Mouse (Mus musculus): Measurements from ENCODE around the gene Slc44a5. TPM values are rescaled to one million over a fixed set of nuclear protein-coding genes. Genes with fewer than 3 reads are reported as not detected.
"Not testable (repeated sequence)": the region's sequence is repeated elsewhere in the genome, so short reads cannot be mapped to it uniquely, and the experiment has no call there.

Gene Slc44a5
- polyA plus RNA-seq, 1 experiment from 2014 or later, result 1.4 TPM

- Histone ChIP-seq H3K4me1 (ENCODE audit: control insufficient read depth in 2 of 2, insufficient read depth in 2 of 2, low read length in 2 of 2) (no peaks in the 10 kb centered on the region), H3K4me2 (ENCODE audit: low read length) (no peak overlapping the region)
- ATAC-seq (ENCODE audit: insufficient number of reproducible peaks, insufficient read depth, low FRiP score, low read depth), result no peak
Measured at GRCm38 (mm10) chr3:154136501-154136900, 163.3 kb downstream of the Slc44a5 start.

GRCm38 (mm10) chr3:154141346-154141745 is 168.1 kb downstream of the Slc44a5 start:
- H3K27ac ChIP-seq (replicated peaks in 1 of 2; ENCODE audit: control insufficient read depth in 1 of 2, insufficient read depth in 1 of 2, low read depth in 2 of 2, low read length in 2 of 2), result no peak overlapping the region
- no peak overlapping the region for H3K4me3 ChIP-seq (ENCODE audit: control insufficient read depth in 1 of 2, insufficient read depth in 1 of 2, low read depth in 1 of 2, low read length in 2 of 2)
- no peak for ATAC-seq (ENCODE audit: insufficient number of reproducible peaks, insufficient read depth, low FRiP score, low read depth)
- no peaks in the 10 kb centered on the region for H3K27me3 ChIP-seq (ENCODE audit: control insufficient read depth, insufficient read depth, low read length)
- 52% methylated on average over 4 of the region's 4 CpGs for WGBS
- H3K9ac ChIP-seq (ENCODE audit: low read length), result no peak overlapping the region
- H3K4me2 ChIP-seq (ENCODE audit: low read length), result no peak overlapping the region
- H3K36me3 ChIP-seq (ENCODE audit: control insufficient read depth, insufficient read depth, low read length), result no peaks in the 10 kb centered on the region
- H3K4me1 ChIP-seq (ENCODE audit: control insufficient read depth in 2 of 2, insufficient read depth in 2 of 2, low read length in 2 of 2), result no peaks in the 10 kb centered on the region
- H3K9me3 ChIP-seq (ENCODE audit: control insufficient read depth, low read length), result no peaks in the 10 kb centered on the region

More at GRCm38 (mm10) chr3:154136501-154136900, 163.3 kb downstream of the Slc44a5 start:
- Histone ChIP-seq H3K27me3 (ENCODE audit: control insufficient read depth, insufficient read depth, low read length) (no peaks in the 10 kb centered on the region), H3K4me3 (ENCODE audit: control insufficient read depth in 1 of 2, insufficient read depth in 1 of 2, low read depth in 1 of 2, low read length in 2 of 2) (no peak overlapping the region), H3K9me3 (ENCODE audit: control insufficient read depth, low read length) (no peaks in the 10 kb centered on the region), H3K9ac (ENCODE audit: low read length) (no peak overlapping the region), H3K36me3 (ENCODE audit: control insufficient read depth, insufficient read depth, low read length) (no peaks in the 10 kb centered on the region), H3K27ac (replicated peaks in 1 of 2; ENCODE audit: control insufficient read depth in 1 of 2, insufficient read depth in 1 of 2, low read depth in 2 of 2, low read length in 2 of 2) (no peak overlapping the region)
- 61% methylated on average over 3 of the region's 3 CpGs for WGBS

- H3K9me3 ChIP-seq (ENCODE audit: control insufficient read depth, low read length), result no peaks in the 10 kb centered on the region
- 76% methylated on average over 4 of the region's 4 CpGs for WGBS
- no peak overlapping the region for H3K27ac ChIP-seq (replicated peaks in 1 of 2; ENCODE audit: control insufficient read depth in 1 of 2, insufficient read depth in 1 of 2, low read depth in 2 of 2, low read length in 2 of 2)
Measured at GRCm38 (mm10) chr3:154142618-154143017, 169.4 kb downstream of the Slc44a5 start.

GRCm38 (mm10) chr3:154145750-154146149 is 172.5 kb downstream of the Slc44a5 start:
- Histone ChIP-seq H3K4me3 (ENCODE audit: control insufficient read depth in 1 of 2, insufficient read depth in 1 of 2, low read depth in 1 of 2, low read length in 2 of 2) (no peak overlapping the region), H3K4me1 (ENCODE audit: control insufficient read depth in 2 of 2, insufficient read depth in 2 of 2, low read length in 2 of 2) (no peaks in the 10 kb centered on the region), H3K27me3 (ENCODE audit: control insufficient read depth, insufficient read depth, low read length) (no peaks in the 10 kb centered on the region), H3K9me3 (ENCODE audit: control insufficient read depth, low read length) (no peaks in the 10 kb centered on the region), H3K36me3 (ENCODE audit: control insufficient read depth, insufficient read depth, low read length) (no peaks in the 10 kb centered on the region), H3K27ac (replicated peaks in 1 of 2; ENCODE audit: control insufficient read depth in 1 of 2, insufficient read depth in 1 of 2, low read depth in 2 of 2, low read length in 2 of 2) (no peak overlapping the region), H3K4me2 (ENCODE audit: low read length) (no peak overlapping the region), H3K9ac (ENCODE audit: low read length) (no peak overlapping the region)
- 63% methylated on average over 4 of the region's 4 CpGs for WGBS
- ATAC-seq (ENCODE audit: insufficient number of reproducible peaks, insufficient read depth, low FRiP score, low read depth), result no peak

More at GRCm38 (mm10) chr3:154142618-154143017, 169.4 kb downstream of the Slc44a5 start:
- H3K36me3 ChIP-seq (ENCODE audit: control insufficient read depth, insufficient read depth, low read length), result no peaks in the 10 kb centered on the region
- H3K4me3 ChIP-seq (ENCODE audit: control insufficient read depth in 1 of 2, insufficient read depth in 1 of 2, low read depth in 1 of 2, low read length in 2 of 2), result no peak overlapping the region
- no peak overlapping the region for H3K4me2 ChIP-seq (ENCODE audit: low read length)
- no peaks in the 10 kb centered on the region for H3K27me3 ChIP-seq (ENCODE audit: control insufficient read depth, insufficient read depth, low read length)
- no peaks in the 10 kb centered on the region for H3K4me1 ChIP-seq (ENCODE audit: control insufficient read depth in 2 of 2, insufficient read depth in 2 of 2, low read length in 2 of 2)
- H3K9ac ChIP-seq (ENCODE audit: low read length), result no peak overlapping the region
- ATAC-seq (ENCODE audit: insufficient number of reproducible peaks, insufficient read depth, low FRiP score, low read depth), result no peak

DNA sequence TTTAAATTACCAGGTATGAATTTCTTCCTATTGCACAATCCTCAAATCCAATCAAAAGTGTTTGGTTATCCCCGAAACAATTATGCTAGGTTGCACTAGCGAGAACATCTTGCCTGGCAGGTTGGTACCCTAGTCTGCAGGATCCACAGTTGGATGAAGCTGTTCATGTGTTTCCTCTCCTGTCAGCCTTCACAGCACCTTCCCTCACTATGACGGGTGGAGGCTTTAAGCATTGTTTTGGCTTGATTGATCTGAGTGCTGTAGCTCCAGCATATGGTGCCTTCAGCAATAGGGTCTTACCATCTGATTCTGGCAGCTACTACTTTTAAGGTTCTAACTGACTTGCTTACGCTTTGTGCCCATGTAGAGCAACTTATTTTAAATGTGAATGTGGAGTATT is 176.5 kb downstream of the Slc44a5 start:
- Histone ChIP-seq H3K4me2 (ENCODE audit: low read length) (no peak overlapping the region), H3K4me3 (ENCODE audit: control insufficient read depth in 1 of 2, insufficient read depth in 1 of 2, low read depth in 1 of 2, low read length in 2 of 2) (no peak overlapping the region), H3K36me3 (ENCODE audit: control insufficient read depth, insufficient read depth, low read length) (no peaks in the 10 kb centered on the region), H3K9ac (ENCODE audit: low read length) (no peak overlapping the region), H3K27ac (replicated peaks in 1 of 2; ENCODE audit: control insufficient read depth in 1 of 2, insufficient read depth in 1 of 2, low read depth in 2 of 2, low read length in 2 of 2) (no peak overlapping the region), H3K9me3 (ENCODE audit: control insufficient read depth, low read length) (no peaks in the 10 kb centered on the region), H3K27me3 (ENCODE audit: control insufficient read depth, insufficient read depth, low read length) (no peaks in the 10 kb centered on the region), H3K4me1 (ENCODE audit: control insufficient read depth in 2 of 2, insufficient read depth in 2 of 2, low read length in 2 of 2) (no peaks in the 10 kb centered on the region)
- no peak for ATAC-seq (ENCODE audit: insufficient number of reproducible peaks, insufficient read depth, low FRiP score, low read depth)
- 83% methylated on average over 4 of the region's 4 CpGs for WGBS

DNA sequence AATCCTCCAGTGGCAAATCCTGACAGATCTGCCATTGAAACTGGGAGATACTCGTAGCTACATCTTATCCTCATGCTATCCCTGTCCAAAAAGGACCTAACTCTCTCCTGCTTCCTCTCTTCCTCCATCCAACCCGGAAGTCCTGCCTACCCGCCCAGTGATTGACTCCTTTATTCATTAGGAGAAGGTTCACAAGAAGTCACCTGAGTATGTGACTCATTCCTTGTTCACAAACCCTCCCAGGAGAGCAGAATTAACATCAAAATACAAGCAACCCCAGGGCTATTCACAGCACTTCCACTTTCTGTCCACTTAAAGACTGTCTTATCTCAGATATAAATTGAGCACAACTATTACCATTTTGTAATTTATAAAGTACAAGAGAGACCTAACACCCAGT is 180.3 kb downstream of the Slc44a5 start:
- not testable (repeated sequence) for H3K27me3 ChIP-seq (ENCODE audit: control insufficient read depth, insufficient read depth, low read length); H3K36me3 ChIP-seq (ENCODE audit: control insufficient read depth, insufficient read depth, low read length); H3K4me1 ChIP-seq (ENCODE audit: control insufficient read depth in 2 of 2, insufficient read depth in 2 of 2, low read length in 2 of 2); ATAC-seq (ENCODE audit: insufficient number of reproducible peaks, insufficient read depth, low FRiP score, low read depth); H3K4me3 ChIP-seq (ENCODE audit: control insufficient read depth in 1 of 2, insufficient read depth in 1 of 2, low read depth in 1 of 2, low read length in 2 of 2); H3K27ac ChIP-seq (replicated peaks in 1 of 2; ENCODE audit: control insufficient read depth in 1 of 2, insufficient read depth in 1 of 2, low read depth in 2 of 2, low read length in 2 of 2); H3K4me2 ChIP-seq (ENCODE audit: low read length); H3K9ac ChIP-seq (ENCODE audit: low read length); H3K9me3 ChIP-seq (ENCODE audit: control insufficient read depth, low read length)
- WGBS, result 73% methylated on average over 3 of the region's 3 CpGs

DNA sequence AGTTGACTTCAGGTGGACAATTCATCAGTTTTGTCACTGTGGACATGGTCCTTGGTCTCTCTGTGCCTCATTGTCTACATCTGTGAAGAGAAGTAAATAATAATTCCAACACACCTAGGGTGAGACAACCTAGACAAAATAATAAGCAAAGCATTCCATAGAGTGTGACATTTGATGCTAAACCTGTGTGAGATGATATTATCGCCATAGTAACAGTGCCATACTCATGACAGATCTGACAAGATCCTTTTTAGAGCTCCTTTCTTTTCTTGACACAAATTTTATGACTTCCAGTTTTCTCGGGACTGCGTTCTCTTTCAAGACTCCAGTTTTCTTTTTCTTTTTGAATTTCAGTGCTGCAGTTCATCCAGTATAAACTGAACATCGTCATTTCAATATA is 192.6 kb downstream of the Slc44a5 start:
- Histone ChIP-seq H3K4me3 (ENCODE audit: control insufficient read depth in 1 of 2, insufficient read depth in 1 of 2, low read depth in 1 of 2, low read length in 2 of 2) (no peak overlapping the region), H3K4me1 (ENCODE audit: control insufficient read depth in 2 of 2, insufficient read depth in 2 of 2, low read length in 2 of 2) (no peaks in the 10 kb centered on the region), H3K9me3 (ENCODE audit: control insufficient read depth, low read length) (no peaks in the 10 kb centered on the region), H3K9ac (ENCODE audit: low read length) (no peak overlapping the region), H3K4me2 (ENCODE audit: low read length) (no peak overlapping the region), H3K36me3 (ENCODE audit: control insufficient read depth, insufficient read depth, low read length) (no peaks in the 10 kb centered on the region), H3K27me3 (ENCODE audit: control insufficient read depth, insufficient read depth, low read length) (no peaks in the 10 kb centered on the region), H3K27ac (replicated peaks in 1 of 2; ENCODE audit: control insufficient read depth in 1 of 2, insufficient read depth in 1 of 2, low read depth in 2 of 2, low read length in 2 of 2) (no peak overlapping the region)
- ATAC-seq (ENCODE audit: insufficient number of reproducible peaks, insufficient read depth, low FRiP score, low read depth), result no peak
- 85% methylated on average over 4 of the region's 4 CpGs for WGBS

- ATAC-seq (ENCODE audit: insufficient number of reproducible peaks, insufficient read depth, low FRiP score, low read depth), result no peak
- H3K9me3 ChIP-seq (ENCODE audit: control insufficient read depth, low read length), result no peaks in the 10 kb centered on the region
Measured at GRCm38 (mm10) chr3:154171881-154172592, 198.8 kb downstream of the Slc44a5 start.

More at GRCm38 (mm10) chr3:154171881-154172592, 198.8 kb downstream of the Slc44a5 start:
- Histone ChIP-seq H3K27me3 (ENCODE audit: control insufficient read depth, insufficient read depth, low read length) (no peaks in the 10 kb centered on the region), H3K4me1 (ENCODE audit: control insufficient read depth in 2 of 2, insufficient read depth in 2 of 2, low read length in 2 of 2) (no peaks in the 10 kb centered on the region), H3K27ac (replicated peaks in 1 of 2; ENCODE audit: control insufficient read depth in 1 of 2, insufficient read depth in 1 of 2, low read depth in 2 of 2, low read length in 2 of 2) (no peak overlapping the region), H3K4me3 (ENCODE audit: control insufficient read depth in 1 of 2, insufficient read depth in 1 of 2, low read depth in 1 of 2, low read length in 2 of 2) (no peak overlapping the region), H3K36me3 (ENCODE audit: control insufficient read depth, insufficient read depth, low read length) (no peaks in the 10 kb centered on the region), H3K4me2 (ENCODE audit: low read length) (no peak overlapping the region), H3K9ac (ENCODE audit: low read length) (no peak overlapping the region)
- 67% methylated on average over 10 of the region's 10 CpGs for WGBS

Measured in heart, embryonic 14.5 days (tissue).